Mouse (Mus musculus) spleen, adult 2 months (tissue): Measurements from ENCODE around the gene Ampd3.

ENCODE experiments used
- CTCF ChIP-seq: fragments of 200-500 bp; IDR thresholded peaks from 2 replicates; pipeline ENCODE4 v1.5.1; 2011; ENCODE audit warnings: mild to moderate bottlenecking, inconsistent platforms; ENCODE audit not compliant: insufficient read depth, insufficient read length, insufficient replicate concordance; ENCODE audit errors: extremely low read depth
- POLR2A ChIP-seq: fragments of 200-500 bp; IDR thresholded peaks from 2 replicates; pipeline ENCODE4 v1.6.1; 2011; ENCODE audit warnings: low read depth, low read length, inconsistent platforms

DNA sequence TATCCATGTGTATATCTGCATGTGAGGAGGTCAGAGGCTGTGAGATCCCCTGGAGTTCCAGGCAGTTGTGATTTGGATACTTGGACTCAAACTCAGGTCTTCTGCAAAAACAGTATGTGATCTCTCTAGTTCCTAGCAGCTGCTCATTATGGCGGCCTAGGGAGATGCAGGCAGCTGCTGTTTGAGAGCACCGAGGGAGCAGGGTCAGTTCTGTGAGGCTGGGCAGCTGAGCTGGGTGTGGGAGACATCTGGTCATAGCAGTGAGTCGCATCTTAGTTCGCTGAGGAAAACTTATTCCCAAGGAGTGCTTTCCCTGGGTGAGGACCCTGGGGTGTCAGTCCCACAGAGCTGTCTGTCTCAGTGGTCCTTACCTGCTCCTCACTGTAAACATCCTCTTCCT is 26.7 kb downstream of the Ampd3 start:
- no peak for TF ChIP-seq CTCF
- no peak for TF ChIP-seq POLR2A
